Mouse (Mus musculus) embryonic fibroblast, embryonic 13.5 days (primary cell): ENCODE results near the gene Cd5. TPM values are rescaled to one million over a fixed set of nuclear protein-coding genes. Genes with fewer than 3 reads are reported as not detected.

Source experiments
- H3K27ac ChIP-seq: 2 replicates; pipeline ENCODE4 v1.5.1; 2012; ENCODE audit warnings: low read length, control low read depth, inconsistent platforms; ENCODE audit not compliant: insufficient read depth
- H3K4me1 ChIP-seq: 2 replicates; pipeline ENCODE4 v1.6.1; 2011; ENCODE audit warnings: low read length; ENCODE audit not compliant: control insufficient read depth, insufficient read depth
- H3K4me3 ChIP-seq: 2 replicates; pipeline ENCODE4 v1.5.1; 2011; ENCODE audit warnings: mild to moderate bottlenecking, control low read depth, low read length; ENCODE audit not compliant: insufficient read depth
- CTCF ChIP-seq: IDR thresholded peaks from 2 replicates; pipeline ENCODE4 v1.5.1; 2011; ENCODE audit warnings: mild to moderate bottlenecking, control low read depth, low read length, moderate library complexity, borderline replicate concordance; ENCODE audit not compliant: insufficient read depth
- POLR2A ChIP-seq: IDR thresholded peaks from 2 replicates; pipeline ENCODE4 v1.6.1; 2011; ENCODE audit warnings: low read depth, mild to moderate bottlenecking, control low read depth, low read length, moderate library complexity
- polyA plus RNA-seq: library from polyadenylated mRNA; stranded (reverse); fragments of >200 nt; gene quantifications from 2 replicates; pipeline ENCODE4 v1.2.4, GENCODE M21; 2011; ENCODE audit warnings: low read depth; ENCODE audit not compliant: missing spikeins, insufficient read length

The Cd5 gene
- polyA plus RNA-seq, 1 experiment: not detected

GRCm38 (mm10) chr19:10734554-10734953 lies 4.2 kb downstream of the Cd5 start:
- Histone ChIP-seq H3K27ac (no peak overlapping the region), H3K4me1 (no peaks in the 10 kb centered on the region), H3K4me3 (no peak overlapping the region)
- TF ChIP-seq POLR2A (no peak), CTCF (no peak)

GRCm38 (mm10) chr19:10733501-10734127 lies 5.2 kb downstream of the Cd5 start:
- no peak overlapping the region for H3K4me3 ChIP-seq
- no peak overlapping the region for H3K27ac ChIP-seq
- H3K4me1 ChIP-seq: no peaks in the 10 kb centered on the region
- TF ChIP-seq POLR2A (no peak), CTCF (no peak)

- H3K4me3 ChIP-seq: no peak overlapping the region
- H3K27ac ChIP-seq: no peak overlapping the region
- TF ChIP-seq POLR2A (no peak), CTCF (no peak)
- no peaks in the 10 kb centered on the region for H3K4me1 ChIP-seq
Observed at GRCm38 (mm10) chr19:10732741-10733140, 6.1 kb downstream of the Cd5 start.

GRCm38 (mm10) chr19:10731975-10732374 lies 6.8 kb downstream of the Cd5 start:
- TF ChIP-seq POLR2A (no peak), CTCF (no peak)
- Histone ChIP-seq H3K27ac (no peak overlapping the region), H3K4me1 (no peaks in the 10 kb centered on the region), H3K4me3 (no peak overlapping the region)

- no peak overlapping the region for H3K27ac ChIP-seq
- H3K4me1 ChIP-seq: no peaks in the 10 kb centered on the region
- TF ChIP-seq POLR2A (no peak), CTCF (no peak)
- H3K4me3 ChIP-seq: no peak overlapping the region
Observed at GRCm38 (mm10) chr19:10730469-10730868, 8.3 kb downstream of the Cd5 start.

- no peak overlapping the region for H3K4me3 ChIP-seq
- no peaks in the 10 kb centered on the region for H3K4me1 ChIP-seq
- H3K27ac ChIP-seq: no peak overlapping the region
- TF ChIP-seq CTCF: no peak
- no peak for TF ChIP-seq POLR2A
Observed at GRCm38 (mm10) chr19:10729889-10730288, 8.9 kb downstream of the Cd5 start.

- Histone ChIP-seq H3K27ac (no peak overlapping the region), H3K4me3 (no peak overlapping the region), H3K4me1 (no peaks in the 10 kb centered on the region)
- no peak for TF ChIP-seq CTCF
- TF ChIP-seq POLR2A: no peak
Observed at GRCm38 (mm10) chr19:10724629-10725363, 14.0 kb downstream of the Cd5 start.

- no peak for TF ChIP-seq CTCF
- TF ChIP-seq POLR2A: no peak
- no peak overlapping the region for H3K27ac ChIP-seq
- H3K4me1 ChIP-seq: no peaks in the 10 kb centered on the region
- H3K4me3 ChIP-seq: no peak overlapping the region
Observed at GRCm38 (mm10) chr19:10723649-10724048, 15.2 kb downstream of the Cd5 start.

- no peaks in the 10 kb centered on the region for H3K4me1 ChIP-seq
- no peak for TF ChIP-seq CTCF
- TF ChIP-seq POLR2A: no peak
- no peak overlapping the region for H3K4me3 ChIP-seq
- H3K27ac ChIP-seq: no peak overlapping the region
Observed at GRCm38 (mm10) chr19:10723084-10723483, 15.7 kb downstream of the Cd5 start.

GRCm38 (mm10) chr19:10721064-10721463 lies 17.7 kb downstream of the Cd5 start:
- H3K27ac ChIP-seq: no peak overlapping the region
- TF ChIP-seq CTCF (no peak), POLR2A (no peak)
- no peak overlapping the region for H3K4me3 ChIP-seq
- no peaks in the 10 kb centered on the region for H3K4me1 ChIP-seq
